Mouse (Mus musculus): ENCODE results near the gene Zfp967. TPM values are rescaled to one million over a fixed set of nuclear protein-coding genes. Genes with fewer than 3 reads are reported as not detected.
"Not testable (repeated sequence)": the region's sequence is repeated elsewhere in the genome, so short reads cannot be mapped to it uniquely, and the experiment has no call there.

Zfp967 gene
- total RNA-seq (2021): not detected
- long read RNA-seq, experiment 1, partial matches to known transcripts: 1 of 1 reads
- long read RNA-seq, experiment 1, other reads (novel, unspliced or antisense): 0 of 1 reads
- long read RNA-seq, experiment 2, partial matches to known transcripts: 1 of 2 reads
- long read RNA-seq, experiment 2, other reads (novel, unspliced or antisense): 1 of 2 reads

DNA sequence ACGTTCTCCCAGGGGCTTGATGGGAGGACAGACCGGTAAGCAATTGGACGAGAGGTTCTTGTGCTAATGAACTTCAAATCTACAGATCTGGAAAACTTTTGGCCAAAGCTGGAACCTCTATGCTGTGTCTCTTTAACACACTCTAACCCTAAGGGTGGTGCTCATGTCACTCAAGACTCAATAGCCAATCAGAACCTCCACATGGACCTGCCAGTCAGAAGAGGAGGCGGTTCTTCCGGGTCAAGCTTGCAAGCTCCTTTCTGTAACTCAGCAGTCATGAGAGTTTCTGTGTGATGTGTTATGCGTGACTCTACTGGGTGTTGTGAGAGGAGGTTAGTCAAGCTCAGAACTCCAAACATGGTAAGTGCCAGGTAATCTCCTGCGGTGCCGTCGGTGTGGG, at the start of gene Zfp967:
Gene Zfp967 (plus strand): TSS at position 301 of the 400 bp plus-strand sequence.
- DNase-seq (ENCODE audit: low spot score in 2 of 2); H3K4me3 ChIP-seq: not testable (repeated sequence)

DNA sequence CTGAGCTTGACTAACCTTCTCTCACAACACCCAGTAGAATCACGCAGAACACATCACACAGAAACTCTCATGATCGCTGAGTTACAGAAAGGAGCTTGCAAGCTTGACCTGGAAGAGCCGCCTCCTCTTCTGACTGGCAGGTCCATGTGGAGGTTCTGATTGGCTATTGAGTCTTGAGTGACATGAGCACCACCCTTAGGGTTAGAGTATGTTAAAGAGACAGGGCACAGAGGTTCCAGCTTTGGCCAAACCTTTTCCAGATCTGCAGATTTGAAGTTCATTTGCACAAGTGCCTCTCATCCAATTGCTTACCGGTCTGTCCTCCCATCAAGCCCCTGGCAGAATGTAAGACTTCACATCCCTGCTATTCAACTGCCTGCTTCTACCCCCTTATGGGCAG, 34.2 kb upstream of the Zfp967 start, which contains the start of gene Gm14434:
Gene Gm14434 (minus strand): TSS at position 101 of the 400 bp plus-strand sequence.
- H3K27ac ChIP-seq; DNase-seq (ENCODE audit: low spot score in 2 of 2): not testable (repeated sequence)

More for the DNA sequence above, at the start of gene Zfp967:
- not testable (repeated sequence) for H3K27ac ChIP-seq

More for the DNA sequence above, 34.2 kb upstream of the Zfp967 start, which contains the start of gene Gm14434:
- not testable (repeated sequence) for H3K4me3 ChIP-seq

Other genes starting within 250 kb of the Zfp967 start
- gene Gm11009, start 201.6 kb upstream of the Zfp967 start, total RNA-seq (2021): not detected
- gene Gm14435, start 97.5 kb upstream of the Zfp967 start, total RNA-seq (2021): 10 to 100 TPM; 11.6 to 19.9 TPM
- gene Gm14434, start 34.3 kb upstream of the Zfp967 start, total RNA-seq (2021): not detected
- gene Gm14308, start 115.3 kb downstream of the Zfp967 start, total RNA-seq (2021): 1 to 10 TPM; 2.2 to 7.6 TPM
- 10 to 100 TPM; 14.3 to 15.0 TPM for gene Zfp973, start 149.5 kb downstream of the Zfp967 start, total RNA-seq (2021)
- gene Gm14305, start 187.3 kb downstream of the Zfp967 start, total RNA-seq (2021): 10 to 100 TPM; 31.8 to 35.8 TPM

Measured in layer of hippocampus, adult 2 months (tissue).